Mouse (Mus musculus): ENCODE results near the gene Camk1. TPM values are rescaled to one million over a fixed set of nuclear protein-coding genes. Genes with fewer than 3 reads are reported as not detected.

Camk1 gene
- polyA plus RNA-seq, 1 experiment from 2014 or later = 31.5 TPM

GRCm38 (mm10) chr6:113301350-113301749 is 42.4 kb downstream of the Camk1 start:
- Histone ChIP-seq H3K27ac (no peak overlapping the region), H3K9me3 (replicated peaks) (no peaks in the 10 kb centered on the region), H3K4me1 (peaks cover 21% of the 10 kb centered on the region), H3K27me3 (replicated peaks) (0 out of 2 replicates have a peak, but pooled peaks cover 3% of the 10 kb centered on the region), H3K4me3 (no peak overlapping the region), H3K36me3 (no peaks in the 10 kb centered on the region), H3K9ac (no peak overlapping the region), H3K4me2 (no peak overlapping the region)
- WGBS (ENCODE audit: insufficient replicate concordance) = 60% methylated on average over 5 of the region's 5 CpGs
- no peak for ATAC-seq

GRCm38 (mm10) chr6:113296639-113297038 is 47.1 kb downstream of the Camk1 start:
- Histone ChIP-seq H3K9me3 (replicated peaks) (no peaks in the 10 kb centered on the region), H3K36me3 (no peaks in the 10 kb centered on the region), H3K27me3 (replicated peaks) (peaks cover 6% of the 10 kb centered on the region; the same call in 1 of the 2 replicates), H3K27ac (no peak overlapping the region), H3K4me1 (0 out of 2 replicates have a peak, but pooled peaks cover 8% of the 10 kb centered on the region), H3K4me2 (no peak overlapping the region), H3K9ac (no peak overlapping the region), H3K4me3 (no peak overlapping the region)
- no peak for ATAC-seq
- WGBS (ENCODE audit: insufficient replicate concordance) = 35% methylated on average over 4 of the region's 4 CpGs

GRCm38 (mm10) chr6:113296046-113296445 is 47.7 kb downstream of the Camk1 start:
- 67% methylated on average over 2 of the region's 2 CpGs for WGBS (ENCODE audit: insufficient replicate concordance)
- Histone ChIP-seq H3K27me3 (replicated peaks) (peaks cover 6% of the 10 kb centered on the region; the same call in 1 of the 2 replicates), H3K9ac (no peak overlapping the region), H3K36me3 (no peaks in the 10 kb centered on the region), H3K4me1 (0 out of 2 replicates have a peak, but pooled peaks cover 8% of the 10 kb centered on the region), H3K27ac (no peak overlapping the region), H3K4me3 (no peak overlapping the region), H3K9me3 (replicated peaks) (no peaks in the 10 kb centered on the region), H3K4me2 (no peak overlapping the region)
- no peak for ATAC-seq

GRCm38 (mm10) chr6:113292938-113293337 is 50.8 kb downstream of the Camk1 start:
- Histone ChIP-seq H3K4me3 (no peak overlapping the region), H3K4me1 (0 out of 2 replicates have a peak, but pooled peaks cover 8% of the 10 kb centered on the region), H3K4me2 (no peak overlapping the region), H3K27ac (no peak overlapping the region), H3K9ac (no peak overlapping the region), H3K27me3 (replicated peaks) (peaks cover 6% of the 10 kb centered on the region; the same call in 1 of the 2 replicates), H3K9me3 (replicated peaks) (no peaks in the 10 kb centered on the region), H3K36me3 (no peaks in the 10 kb centered on the region)
- ATAC-seq = no peak
- WGBS (ENCODE audit: insufficient replicate concordance) = 59% methylated on average over 5 of the region's 5 CpGs

- no peaks in the 10 kb centered on the region for H3K4me1 ChIP-seq
- H3K27me3 ChIP-seq (replicated peaks) = peaks cover 13% of the 10 kb centered on the region
- no peaks in the 10 kb centered on the region for H3K9me3 ChIP-seq (replicated peaks)
- WGBS (ENCODE audit: insufficient replicate concordance) = 57% methylated on average over 6 of the region's 6 CpGs
- no peak overlapping the region for H3K9ac ChIP-seq
- no peaks in the 10 kb centered on the region for H3K36me3 ChIP-seq
- ATAC-seq = no peak
- no peak overlapping the region for H3K4me2 ChIP-seq
- H3K27ac ChIP-seq = no peak overlapping the region
- H3K4me3 ChIP-seq = no peak overlapping the region
These were observed 53.4 kb downstream of the Camk1 start for GRCm38 (mm10) chr6:113290346-113290745.

GRCm38 (mm10) chr6:113289346-113289745 is 54.4 kb downstream of the Camk1 start:
- no peak for ATAC-seq
- Histone ChIP-seq H3K9me3 (replicated peaks) (no peaks in the 10 kb centered on the region), H3K9ac (no peak overlapping the region), H3K4me1 (no peaks in the 10 kb centered on the region), H3K27ac (no peak overlapping the region), H3K27me3 (replicated peaks) (peaks cover 23% of the 10 kb centered on the region), H3K4me2 (no peak overlapping the region), H3K4me3 (no peak overlapping the region), H3K36me3 (no peaks in the 10 kb centered on the region)
- WGBS (ENCODE audit: insufficient replicate concordance) = 89% methylated on average over 15 of the region's 15 CpGs

GRCm38 (mm10) chr6:113287236-113287635 is 56.5 kb downstream of the Camk1 start:
- 55% methylated on average over 4 of the region's 4 CpGs for WGBS (ENCODE audit: insufficient replicate concordance)
- ATAC-seq = no peak
- Histone ChIP-seq H3K4me2 (no peak overlapping the region), H3K9ac (no peak overlapping the region), H3K4me1 (no peaks in the 10 kb centered on the region), H3K36me3 (no peaks in the 10 kb centered on the region), H3K9me3 (replicated peaks) (no peaks in the 10 kb centered on the region), H3K27ac (no peak overlapping the region), H3K27me3 (replicated peaks) (peaks cover 38% of the 10 kb centered on the region), H3K4me3 (no peak overlapping the region)

GRCm38 (mm10) chr6:113286316-113286715 is 57.5 kb downstream of the Camk1 start:
- H3K36me3 ChIP-seq = no peaks in the 10 kb centered on the region
- no peaks in the 10 kb centered on the region for H3K4me1 ChIP-seq
- no peak overlapping the region for H3K4me2 ChIP-seq
- 59% methylated on average over 1 of the region's 1 CpGs for WGBS (ENCODE audit: insufficient replicate concordance)
- no peaks in the 10 kb centered on the region for H3K9me3 ChIP-seq (replicated peaks)
- no peak overlapping the region for H3K27ac ChIP-seq
- H3K4me3 ChIP-seq = no peak overlapping the region
- H3K9ac ChIP-seq = no peak overlapping the region
- H3K27me3 ChIP-seq (replicated peaks) = peaks cover 48% of the 10 kb centered on the region
- ATAC-seq = no peak

- no peak overlapping the region for H3K9ac ChIP-seq
- no peaks in the 10 kb centered on the region for H3K9me3 ChIP-seq (replicated peaks)
- H3K4me2 ChIP-seq = no peak overlapping the region
- no peaks in the 10 kb centered on the region for H3K36me3 ChIP-seq
- no peak overlapping the region for H3K27ac ChIP-seq
- H3K4me3 ChIP-seq = no peak overlapping the region
- H3K4me1 ChIP-seq = no peaks in the 10 kb centered on the region
- 61% methylated on average over 3 of the region's 3 CpGs for WGBS (ENCODE audit: insufficient replicate concordance)
- no peak for ATAC-seq
- H3K27me3 ChIP-seq (replicated peaks) = peaks cover 56% of the 10 kb centered on the region
These were observed 58.9 kb downstream of the Camk1 start for GRCm38 (mm10) chr6:113284931-113285330.

Other genes with a start within 250 kb of the Camk1 start
- gene Lhfpl4, start 148.6 kb downstream of the Camk1 start, polyA plus RNA-seq (2016; fragmentation: Nextera tagmentation; extraction: Ambion mirVana) = 0.44 and 0.70 TPM in 2 replicates
- gene Mtmr14, start 106.1 kb downstream of the Camk1 start, polyA plus RNA-seq (2016; fragmentation: Nextera tagmentation; extraction: Ambion mirVana) = 24.8 and 26.5 TPM in 2 replicates
- 0.02 TPM in 1 of 2 replicates, not detected in the other for gene Cpne9, start 61.7 kb downstream of the Camk1 start, polyA plus RNA-seq (2016; fragmentation: Nextera tagmentation; extraction: Ambion mirVana)
- gene Brpf1, start 36.8 kb downstream of the Camk1 start, polyA plus RNA-seq (2016; fragmentation: Nextera tagmentation; extraction: Ambion mirVana) = 15.8 and 16.0 TPM in 2 replicates
- gene Ogg1, start 17.0 kb downstream of the Camk1 start, polyA plus RNA-seq (2016; fragmentation: Nextera tagmentation; extraction: Ambion mirVana) = 8.7 and 9.1 TPM in 2 replicates
- 29.2 and 33.3 TPM in 2 replicates for gene Tada3, start 33.9 kb upstream of the Camk1 start, polyA plus RNA-seq (2016; fragmentation: Nextera tagmentation; extraction: Ambion mirVana)
- gene Arpc4, start 34.1 kb upstream of the Camk1 start, polyA plus RNA-seq (2016; fragmentation: Nextera tagmentation; extraction: Ambion mirVana) = 275 and 294 TPM in 2 replicates
- gene Ttll3, start 45.3 kb upstream of the Camk1 start, polyA plus RNA-seq (2016; fragmentation: Nextera tagmentation; extraction: Ambion mirVana) = 1.1 and 1.3 TPM in 2 replicates
- 19.8 and 22.2 TPM in 2 replicates for gene Rpusd3, start 75.4 kb upstream of the Camk1 start, polyA plus RNA-seq (2016; fragmentation: Nextera tagmentation; extraction: Ambion mirVana)
- not detected in 2 replicates for gene Cidec, start 91.8 kb upstream of the Camk1 start, polyA plus RNA-seq (2016; fragmentation: Nextera tagmentation; extraction: Ambion mirVana)
- 56.0 and 57.1 TPM in 2 replicates for gene Jagn1, start 98.6 kb upstream of the Camk1 start, polyA plus RNA-seq (2016; fragmentation: Nextera tagmentation; extraction: Ambion mirVana)
- gene Il17re, start 114.5 kb upstream of the Camk1 start, polyA plus RNA-seq (2016; fragmentation: Nextera tagmentation; extraction: Ambion mirVana) = 0.36 and 0.41 TPM in 2 replicates
- gene Il17rc, start 127.4 kb upstream of the Camk1 start, polyA plus RNA-seq (2016; fragmentation: Nextera tagmentation; extraction: Ambion mirVana) = 4.7 and 5.1 TPM in 2 replicates
- 9.6 and 10.9 TPM in 2 replicates for gene Creld1, start 139.3 kb upstream of the Camk1 start, polyA plus RNA-seq (2016; fragmentation: Nextera tagmentation; extraction: Ambion mirVana)
- 0.08 and 0.11 TPM in 2 replicates for gene Prrt3, start 157.9 kb upstream of the Camk1 start, polyA plus RNA-seq (2016; fragmentation: Nextera tagmentation; extraction: Ambion mirVana)
- 55.8 and 56.5 TPM in 2 replicates for gene Emc3, start 187.7 kb upstream of the Camk1 start, polyA plus RNA-seq (2016; fragmentation: Nextera tagmentation; extraction: Ambion mirVana)
- 13.8 and 16.4 TPM in 2 replicates for gene Fancd2, start 187.7 kb upstream of the Camk1 start, polyA plus RNA-seq (2016; fragmentation: Nextera tagmentation; extraction: Ambion mirVana)